Mouse (Mus musculus): ENCODE measurements at regions not wholly inside any gene's neighbourhood (a gene's known extent, or its start where the extent isn't known, plus 50 kb on each side); places are given as distances from the start of the nearest gene placed in this dataset.

DNA sequence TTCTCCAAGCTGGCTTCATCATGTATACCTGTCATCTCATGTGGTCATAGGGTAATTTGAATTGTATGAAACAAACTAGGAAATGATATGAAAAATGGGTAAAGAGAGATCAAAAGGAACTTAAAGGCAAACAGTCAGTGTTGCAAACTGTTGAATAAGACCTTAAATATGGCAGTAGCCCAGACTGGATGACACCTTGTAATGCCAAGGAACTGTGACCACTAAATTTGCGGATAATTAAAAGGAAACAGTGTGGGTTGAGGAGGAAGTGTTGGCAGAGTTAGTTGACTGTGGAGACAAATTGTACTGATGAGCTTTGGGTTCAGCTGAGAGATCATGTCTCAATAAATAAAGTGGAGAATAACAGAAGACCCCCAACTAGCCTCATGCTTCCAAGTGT is 147.3 kb upstream of the Rasa1 start:
- no peak for TF ChIP-seq POLR2A (IDR thresholded peaks at IDR 0.05; ENCODE audit: insufficient read depth, low read depth, low read length)
- no peak for TF ChIP-seq CTCF (IDR thresholded peaks at IDR 0.05)
- no peak for TF ChIP-seq EP300 (IDR thresholded peaks at IDR 0.05; ENCODE audit: insufficient read depth, low read depth, low read length)

Measured in heart, adult 2 months (tissue).